Mouse (Mus musculus): Measurements from ENCODE around the gene A430078G23Rik. TPM values are rescaled to one million over a fixed set of nuclear protein-coding genes. Genes with fewer than 3 reads are reported as not detected.

The A430078G23Rik gene
- total and polyA plus RNA-seq, 2 experiments from 2014 or later = not detected

DNA sequence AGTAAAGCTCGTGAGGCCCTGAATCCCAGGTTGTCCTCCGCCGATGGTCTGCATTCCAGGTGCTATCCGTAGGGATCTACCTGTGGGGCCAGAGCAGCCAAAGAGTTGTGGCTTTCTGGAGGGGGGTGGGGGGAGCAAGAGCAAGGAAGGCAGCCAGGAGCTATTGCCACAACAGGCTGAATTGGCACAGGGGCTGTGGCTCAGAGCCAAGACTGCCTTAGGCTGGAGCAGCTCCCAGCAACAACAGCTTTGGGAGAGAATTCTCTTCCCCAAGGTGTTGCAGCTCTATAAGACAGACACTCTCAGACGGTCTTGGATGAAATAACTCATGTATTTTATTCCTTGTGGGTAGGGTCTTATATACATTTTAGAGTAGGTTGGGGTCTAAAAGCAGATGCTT, 13.9 kb downstream of the A430078G23Rik start:
- Histone ChIP-seq H3K4me2 (ENCODE audit: low read depth, low read length) (no peak overlapping the region), H3K4me1 (ENCODE audit: insufficient read depth, low read length) (no peaks in the 10 kb centered on the region), H3K9me3 (ENCODE audit: low read length) (no peaks in the 10 kb centered on the region), H3K9ac (replicated peaks; ENCODE audit: low read length) (no peak overlapping the region), H3K4me3 (ENCODE audit: low read length) (no peak overlapping the region), H3K36me3 (ENCODE audit: insufficient read depth, low read length) (no peaks in the 10 kb centered on the region), H3K27ac (no peak overlapping the region), H3K27me3 (ENCODE audit: insufficient read depth, low read length) (no peaks in the 10 kb centered on the region)
- ATAC-seq (no peak), DNase-seq (ENCODE audit: low spot score) (peak; percentile 44)
- WGBS = 68% methylated on average over 5 of the region's 5 CpGs
- TF ChIP-seq CTCF (IDR thresholded peaks at IDR 0.05; ENCODE audit: low read depth) = no peak

DNA sequence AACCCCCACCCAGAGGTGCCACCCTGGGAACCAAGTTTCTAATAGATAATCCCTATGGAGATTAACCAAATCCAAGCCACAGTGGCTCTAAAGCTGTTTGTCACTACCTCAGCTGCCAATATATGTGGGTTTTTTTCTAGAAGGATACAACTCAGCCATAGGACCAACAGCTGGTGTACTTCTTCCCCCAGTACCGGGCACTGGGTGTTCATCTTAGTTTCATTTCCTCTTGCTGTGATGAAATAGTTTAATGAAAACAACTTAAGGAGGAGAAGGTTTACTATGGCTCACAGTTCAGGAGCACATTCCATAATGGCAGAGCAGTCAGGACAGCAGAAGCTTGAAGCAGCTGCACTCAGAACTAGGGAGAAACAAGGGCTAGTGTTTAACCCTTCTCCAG, 14.9 kb downstream of the A430078G23Rik start:
- ATAC-seq (no peak), DNase-seq (ENCODE audit: low spot score) (no peak)
- Histone ChIP-seq H3K9me3 (ENCODE audit: low read length) (no peaks in the 10 kb centered on the region), H3K4me1 (ENCODE audit: insufficient read depth, low read length) (no peaks in the 10 kb centered on the region), H3K4me3 (ENCODE audit: low read length) (no peak overlapping the region), H3K36me3 (ENCODE audit: insufficient read depth, low read length) (no peaks in the 10 kb centered on the region), H3K4me2 (ENCODE audit: low read depth, low read length) (no peak overlapping the region), H3K9ac (replicated peaks; ENCODE audit: low read length) (no peak overlapping the region), H3K27me3 (ENCODE audit: insufficient read depth, low read length) (no peaks in the 10 kb centered on the region), H3K27ac (no peak overlapping the region)
- no peak for TF ChIP-seq CTCF (IDR thresholded peaks at IDR 0.05; ENCODE audit: low read depth)
- 84% methylated on average over 1 of the region's 1 CpGs for WGBS

DNA sequence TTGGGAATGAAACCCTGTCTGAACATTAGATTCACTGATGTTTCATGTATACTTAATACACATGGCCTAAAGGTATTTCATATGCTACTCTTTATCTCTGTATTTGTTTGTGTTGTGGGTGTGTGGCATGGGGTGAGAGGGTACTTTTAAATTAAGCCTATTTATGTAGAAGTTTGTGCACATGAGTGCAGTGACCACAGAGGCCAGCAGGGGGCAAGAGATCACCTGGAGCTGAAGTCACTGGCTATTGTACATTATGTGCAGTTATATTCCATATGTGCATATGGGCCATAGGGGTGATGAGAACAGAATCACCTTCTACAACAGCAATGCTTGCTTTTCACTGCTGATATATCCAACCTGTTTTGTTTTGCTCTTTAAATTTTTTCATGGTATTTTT, 22.5 kb downstream of the A430078G23Rik start:
- 0 out of 2 replicates have a peak, but pooled peaks have one; percentile 7 for TF ChIP-seq CTCF (IDR thresholded peaks at IDR 0.05; ENCODE audit: low read depth)
- Histone ChIP-seq H3K27me3 (ENCODE audit: insufficient read depth, low read length) (no peaks in the 10 kb centered on the region), H3K4me2 (ENCODE audit: low read depth, low read length) (no peak overlapping the region), H3K4me1 (ENCODE audit: insufficient read depth, low read length) (no peaks in the 10 kb centered on the region), H3K36me3 (ENCODE audit: insufficient read depth, low read length) (no peaks in the 10 kb centered on the region), H3K4me3 (ENCODE audit: low read length) (no peak overlapping the region), H3K9me3 (ENCODE audit: low read length) (no peaks in the 10 kb centered on the region), H3K27ac (no peak overlapping the region), H3K9ac (replicated peaks; ENCODE audit: low read length) (no peak overlapping the region)
- no peak for DNase-seq (ENCODE audit: low spot score)
- ATAC-seq = no peak

DNA sequence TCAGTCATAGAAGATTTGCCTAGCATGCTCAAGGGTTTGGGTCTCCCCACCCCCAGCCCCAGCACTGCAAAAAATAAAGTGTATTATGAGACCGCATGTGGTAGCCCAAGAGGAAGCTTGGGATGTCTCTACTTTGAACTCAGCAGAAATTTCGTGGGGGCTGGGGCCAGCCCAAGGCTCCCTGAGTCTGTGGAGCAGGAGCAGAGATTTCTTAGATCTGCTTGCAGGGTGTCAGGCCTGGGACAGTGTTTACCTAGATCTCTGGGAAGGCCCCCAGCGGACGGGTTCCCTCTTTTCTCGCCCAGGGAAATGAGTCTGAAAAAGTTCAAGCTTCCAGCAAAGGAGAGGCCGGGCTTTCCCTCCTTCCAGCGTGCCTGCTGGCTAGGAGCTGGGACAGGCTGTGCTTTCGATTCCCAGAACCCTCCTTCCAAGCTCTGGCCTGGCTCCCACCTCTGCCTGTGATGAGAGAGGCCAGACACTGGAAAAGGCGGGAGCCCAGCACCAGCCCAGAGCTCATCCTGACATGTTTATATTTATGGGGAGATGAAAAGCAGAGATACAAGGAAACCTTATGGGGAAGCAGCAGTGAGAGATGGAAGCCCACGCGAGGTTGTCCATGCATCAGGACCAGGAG, 23.5 kb downstream of the A430078G23Rik start:
- H3K9me3 ChIP-seq (ENCODE audit: low read length) = no peaks in the 10 kb centered on the region
- H3K27me3 ChIP-seq (ENCODE audit: insufficient read depth, low read length) = no peaks in the 10 kb centered on the region
- no peak for DNase-seq (ENCODE audit: low spot score)
- no peak overlapping the region for H3K27ac ChIP-seq
- no peak overlapping the region for H3K9ac ChIP-seq (replicated peaks; ENCODE audit: low read length)
- no peaks in the 10 kb centered on the region for H3K4me1 ChIP-seq (ENCODE audit: insufficient read depth, low read length)
- H3K4me3 ChIP-seq (ENCODE audit: low read length) = no peak overlapping the region
- H3K4me2 ChIP-seq (ENCODE audit: low read depth, low read length) = no peak overlapping the region
- H3K36me3 ChIP-seq (ENCODE audit: insufficient read depth, low read length) = no peaks in the 10 kb centered on the region
- WGBS = 71% methylated on average over 11 of the region's 11 CpGs
- TF ChIP-seq CTCF (IDR thresholded peaks at IDR 0.05; ENCODE audit: low read depth) = no peak
- ATAC-seq = no peak

DNA sequence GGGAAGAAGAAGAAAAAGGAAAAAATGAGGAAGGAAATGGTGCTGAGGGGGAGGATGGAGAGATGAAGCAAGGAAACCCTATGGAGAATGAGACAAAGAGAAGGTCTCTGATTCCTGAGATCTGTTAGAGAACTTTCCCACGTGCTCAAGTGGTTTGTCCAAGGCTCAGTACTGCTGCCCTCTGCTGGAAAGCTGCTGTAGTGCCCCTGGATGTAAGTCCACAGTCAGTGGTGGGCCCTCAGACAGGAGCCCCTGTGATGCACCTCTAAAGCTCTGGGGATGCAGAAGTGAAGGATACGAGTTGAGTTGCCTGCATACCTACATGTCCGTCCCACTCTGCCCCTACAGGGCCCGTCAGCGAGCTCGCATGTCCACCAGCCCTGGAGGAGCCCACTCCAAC, 34.1 kb downstream of the A430078G23Rik start:
- peak; percentile 85 for TF ChIP-seq CTCF (IDR thresholded peaks at IDR 0.05; ENCODE audit: low read depth)
- no peaks in the 10 kb centered on the region for H3K4me1 ChIP-seq (ENCODE audit: insufficient read depth, low read length)

DNA sequence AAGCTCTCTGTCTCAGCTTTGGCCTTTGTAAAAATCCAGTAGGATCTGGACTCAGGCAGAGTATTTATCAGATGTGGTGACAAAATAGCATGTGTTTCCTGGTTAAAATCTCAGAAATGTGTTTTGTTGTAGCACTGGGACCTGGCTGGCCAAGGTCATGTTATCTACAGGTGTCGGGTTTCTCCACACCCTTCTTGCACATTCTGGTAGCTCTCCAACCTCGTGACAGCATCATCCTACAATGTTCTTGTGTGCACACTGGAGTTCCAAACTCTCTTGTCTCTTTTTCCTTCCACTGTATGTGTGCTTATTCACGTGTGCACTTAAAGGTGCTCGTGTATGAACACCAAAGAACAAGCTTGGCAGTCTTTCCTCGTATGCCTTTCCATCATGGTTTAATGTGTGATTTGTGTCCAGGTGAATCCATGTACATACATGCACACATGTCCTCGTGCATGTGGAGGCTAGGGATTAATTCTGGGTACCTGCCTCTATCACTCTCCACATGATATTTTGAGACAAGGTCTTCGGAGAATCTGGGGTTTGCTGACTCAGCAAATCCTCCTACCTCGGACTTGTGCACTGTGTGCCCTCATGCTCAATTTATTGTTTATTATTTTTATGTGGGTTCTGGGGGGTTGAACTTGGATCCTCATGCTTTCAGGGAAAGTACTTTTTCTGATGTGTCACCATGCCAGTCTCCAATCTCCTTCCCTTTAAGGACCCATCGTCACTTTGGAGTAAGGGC, 35.5 kb downstream of the A430078G23Rik start:
- no peak for DNase-seq (ENCODE audit: low spot score)
- Histone ChIP-seq H3K9me3 (ENCODE audit: low read length) (no peaks in the 10 kb centered on the region), H3K4me1 (ENCODE audit: insufficient read depth, low read length) (0 out of 2 replicates have a peak, but pooled peaks cover 5% of the 10 kb centered on the region), H3K4me2 (ENCODE audit: low read depth, low read length) (no peak overlapping the region), H3K27me3 (ENCODE audit: insufficient read depth, low read length) (no peaks in the 10 kb centered on the region), H3K4me3 (ENCODE audit: low read length) (no peak overlapping the region), H3K27ac (no peak overlapping the region), H3K9ac (replicated peaks; ENCODE audit: low read length) (no peak overlapping the region), H3K36me3 (ENCODE audit: insufficient read depth, low read length) (no peaks in the 10 kb centered on the region)
- no peak for TF ChIP-seq CTCF (IDR thresholded peaks at IDR 0.05; ENCODE audit: low read depth)
- 72% methylated on average over 9 of the region's 9 CpGs for WGBS
- ATAC-seq = no peak

More for the DNA sequence above, 34.1 kb downstream of the A430078G23Rik start:
- no peak overlapping the region for H3K27ac ChIP-seq
- ATAC-seq (0 out of 2 replicates have a peak, but pooled peaks have one; percentile 38), DNase-seq (ENCODE audit: low spot score) (peak; percentile 71)
- H3K9me3 ChIP-seq (ENCODE audit: low read length) = no peaks in the 10 kb centered on the region
- H3K4me2 ChIP-seq (ENCODE audit: low read depth, low read length) = no peak overlapping the region
- no peaks in the 10 kb centered on the region for H3K36me3 ChIP-seq (ENCODE audit: insufficient read depth, low read length)
- H3K4me3 ChIP-seq (ENCODE audit: low read length) = no peak overlapping the region
- no peak overlapping the region for H3K9ac ChIP-seq (replicated peaks; ENCODE audit: low read length)
- 32% methylated on average over 6 of the region's 6 CpGs for WGBS
- H3K27me3 ChIP-seq (ENCODE audit: insufficient read depth, low read length) = no peaks in the 10 kb centered on the region

DNA sequence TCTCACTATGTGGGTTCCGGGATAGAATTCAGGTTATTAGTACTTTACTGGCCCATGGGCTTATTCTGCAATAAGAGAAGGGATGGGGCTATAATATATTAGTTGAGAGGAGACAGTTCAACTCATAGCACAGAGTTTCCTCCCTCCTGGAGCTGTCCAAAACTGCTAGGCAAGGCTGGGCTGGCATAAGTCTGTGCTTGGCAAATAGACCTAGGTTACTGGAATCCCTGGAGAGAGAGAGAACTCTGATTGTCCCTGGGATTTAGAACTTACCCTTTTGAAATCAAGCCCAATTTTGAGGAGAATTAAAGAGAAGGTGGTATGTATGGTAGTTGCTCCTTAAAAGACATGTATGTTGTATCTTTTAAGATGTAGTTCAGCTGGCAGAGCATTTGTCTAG, 36.3 kb downstream of the A430078G23Rik start:
- no peak for DNase-seq (ENCODE audit: low spot score)
- Histone ChIP-seq H3K27ac (no peak overlapping the region), H3K9me3 (ENCODE audit: low read length) (no peaks in the 10 kb centered on the region), H3K4me3 (ENCODE audit: low read length) (no peak overlapping the region), H3K36me3 (ENCODE audit: insufficient read depth, low read length) (no peaks in the 10 kb centered on the region), H3K4me2 (ENCODE audit: low read depth, low read length) (no peak overlapping the region), H3K4me1 (ENCODE audit: insufficient read depth, low read length) (0 out of 2 replicates have a peak, but pooled peaks cover 9% of the 10 kb centered on the region), H3K9ac (replicated peaks; ENCODE audit: low read length) (no peak overlapping the region), H3K27me3 (ENCODE audit: insufficient read depth, low read length) (no peaks in the 10 kb centered on the region)
- no peak for TF ChIP-seq CTCF (IDR thresholded peaks at IDR 0.05; ENCODE audit: low read depth)
- no peak for ATAC-seq
- 90% methylated on average over 1 of the region's 1 CpGs for WGBS

All from hindbrain, postnatal 0 days (tissue).